Mouse (Mus musculus) MEL (cell line): Measurements from ENCODE around the gene Csnk1g1. TPM values are rescaled to one million over a fixed set of nuclear protein-coding genes. Genes with fewer than 3 reads are reported as not detected.

Experiments used
- polyA plus RNA-seq, 2 experiments: library from polyadenylated mRNA; stranded (reverse) in 1 of 2; unstranded in 1 of 2; fragments of >175 nt in 1 of 2; fragments of >200 nt in 1 of 2; gene quantifications; 2 replicates each; pipeline versions ENCODE4 v1.2.1 to v1.2.4; 2012; ENCODE audit warnings: low replicate concordance in 2 of 2, low read depth in 1 of 2; ENCODE audit not compliant: insufficient read length in 2 of 2, insufficient read depth in 1 of 2, missing spikeins in 1 of 2
- total RNA-seq: library from RNA; depleted of rRNA; stranded (reverse); fragments of 300-350 nt; gene quantifications from 2 replicates; pipeline ENCODE4 v1.2.3, GENCODE M21; 2012; rRNA removed

Csnk1g1 gene
- total and polyA plus RNA-seq, 3 experiments: 5.1 to 7.7 TPM; not detected in 1

Other genes starting within 250 kb of the Csnk1g1 start
- gene Oaz2, start 240.9 kb upstream of the Csnk1g1 start, total RNA-seq: 16.4 and 18.1 TPM in 2 replicates
- 10 to 100 TPM in 1 of 2 experiments, not detected in 1; 34.6 TPM for gene Oaz2, start 240.9 kb upstream of the Csnk1g1 start, polyA plus RNA-seq
- 2.9 and 3.6 TPM in 2 replicates for gene Zfp609, start 81.4 kb upstream of the Csnk1g1 start, total RNA-seq
- gene Zfp609, start 81.4 kb upstream of the Csnk1g1 start, polyA plus RNA-seq: 10 to 100 TPM in 1 of 2 experiments, not detected in 1; 26.5 TPM
- gene Pclaf, start 18.7 kb upstream of the Csnk1g1 start, total RNA-seq: 67.1 and 79.2 TPM in 2 replicates
- gene Pclaf, start 18.7 kb upstream of the Csnk1g1 start, polyA plus RNA-seq: 10 to 100 TPM in 1 of 2 experiments, not detected in 1; 99.0 TPM
- gene Trip4, start 130 bp upstream of the Csnk1g1 start, total RNA-seq: 13.0 and 13.4 TPM in 2 replicates
- 10 to 100 TPM in 1 of 2 experiments, not detected in 1; 13.5 TPM for gene Trip4, start 130 bp upstream of the Csnk1g1 start, polyA plus RNA-seq
- gene Ppib, start 151.3 kb downstream of the Csnk1g1 start, total RNA-seq: 413 and 419 TPM in 2 replicates
- 100 to 1,000 TPM in 1 of 2 experiments, not detected in 1; 291 TPM for gene Ppib, start 151.3 kb downstream of the Csnk1g1 start, polyA plus RNA-seq
- gene Snx22, start 160.8 kb downstream of the Csnk1g1 start, total RNA-seq: 7.1 and 10.1 TPM in 2 replicates
- under 1 TPM in 1 of 2 experiments, not detected in 1; 0.43 TPM for gene Snx22, start 160.8 kb downstream of the Csnk1g1 start, polyA plus RNA-seq
- gene Snx1, start 217.7 kb downstream of the Csnk1g1 start, total RNA-seq: 83.9 and 88.2 TPM in 2 replicates
- gene Snx1, start 217.7 kb downstream of the Csnk1g1 start, polyA plus RNA-seq: 100 to 1,000 TPM; 113 to 189 TPM
- gene Ciao2a, start 217.7 kb downstream of the Csnk1g1 start, total RNA-seq: 103 and 121 TPM in 2 replicates
- 10 to 100 TPM in 1 of 2 experiments, not detected in 1; 88.1 TPM for gene Ciao2a, start 217.7 kb downstream of the Csnk1g1 start, polyA plus RNA-seq
- gene Dapk2, start 249.3 kb downstream of the Csnk1g1 start, total RNA-seq: 5.8 and 6.7 TPM in 2 replicates
- 1 to 10 TPM in 1 of 2 experiments, not detected in 1; 8.3 TPM for gene Dapk2, start 249.3 kb downstream of the Csnk1g1 start, polyA plus RNA-seq